Mouse (Mus musculus) G1E-ER4 (cell line): ENCODE measurements around the gene Palm2. TPM values are rescaled to one million over a fixed set of nuclear protein-coding genes. Genes with fewer than 3 reads are reported as not detected.

Experiments used
- GATA1 ChIP-seq: IDR thresholded peaks from one replicate; pipeline ENCODE4 v1.8.0; 2012; ENCODE audit warnings: low read length, inconsistent platforms
- polyA plus RNA-seq: library from polyadenylated mRNA; stranded (reverse); fragments of >175 nt; gene quantifications from 2 replicates; pipeline ENCODE4 v1.2.3, GENCODE M21; 2012

The Palm2 gene
- polyA plus RNA-seq, 1 experiment: not detected

DNA sequence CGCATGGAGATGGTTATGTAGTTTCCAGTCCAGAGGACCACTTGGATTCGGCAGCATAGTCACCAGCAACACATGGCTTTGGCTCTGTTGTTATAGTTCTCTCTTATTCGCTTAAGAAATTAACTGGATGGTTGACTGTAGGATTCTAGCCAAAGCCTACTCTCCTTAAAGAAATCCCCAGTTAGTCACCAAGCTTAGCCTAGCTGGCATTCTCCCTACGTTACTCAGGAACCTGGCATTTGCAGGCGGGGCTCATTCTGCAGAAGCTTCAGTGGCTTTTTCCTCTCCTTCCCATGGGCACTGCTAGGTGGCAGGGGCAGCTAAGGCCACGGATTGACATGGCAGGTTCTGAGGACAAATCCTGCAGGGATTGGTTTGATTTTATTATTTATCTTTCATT is 70.7 kb downstream of the Palm2 start:
- TF ChIP-seq GATA1: no peak

DNA sequence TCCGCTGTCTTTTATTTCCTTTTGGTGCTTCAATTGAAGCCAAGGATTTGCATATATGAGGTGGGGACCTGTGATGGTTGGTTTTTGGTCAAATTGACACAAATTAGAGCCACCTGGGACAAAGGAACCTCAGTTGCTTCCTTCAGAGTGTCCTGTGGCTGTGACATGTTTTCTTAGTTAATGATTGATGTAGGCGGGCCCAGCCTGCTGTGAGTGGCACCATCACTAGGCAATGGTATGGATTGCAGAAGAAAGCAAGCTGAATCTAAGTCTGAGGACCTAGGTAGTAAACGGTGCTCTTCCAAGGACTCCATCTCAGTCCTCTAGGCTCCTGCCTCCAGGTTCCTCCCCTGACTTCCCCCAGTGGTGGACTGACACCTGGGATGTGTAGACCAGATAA is 76.5 kb downstream of the Palm2 start:
- no peak for TF ChIP-seq GATA1

DNA sequence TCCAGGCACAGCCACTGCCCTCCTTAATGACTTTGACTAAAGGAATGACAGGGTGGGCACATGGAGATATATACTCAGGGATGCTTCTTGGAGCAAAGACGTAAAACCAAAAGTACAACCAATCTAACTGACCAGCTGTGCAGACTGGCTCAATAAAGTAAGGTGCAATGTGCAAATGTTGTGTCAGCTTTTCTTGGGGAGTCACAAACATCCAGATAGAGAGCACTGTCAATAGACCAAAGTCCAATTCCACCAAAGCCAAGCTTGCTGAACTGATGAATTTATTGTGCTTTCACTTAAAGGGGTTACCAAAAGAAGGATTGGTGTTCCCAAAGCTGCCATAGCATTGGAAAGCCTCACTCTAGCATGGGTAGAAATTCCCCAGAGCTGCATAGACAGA is 77.7 kb downstream of the Palm2 start:
- no peak for TF ChIP-seq GATA1

DNA sequence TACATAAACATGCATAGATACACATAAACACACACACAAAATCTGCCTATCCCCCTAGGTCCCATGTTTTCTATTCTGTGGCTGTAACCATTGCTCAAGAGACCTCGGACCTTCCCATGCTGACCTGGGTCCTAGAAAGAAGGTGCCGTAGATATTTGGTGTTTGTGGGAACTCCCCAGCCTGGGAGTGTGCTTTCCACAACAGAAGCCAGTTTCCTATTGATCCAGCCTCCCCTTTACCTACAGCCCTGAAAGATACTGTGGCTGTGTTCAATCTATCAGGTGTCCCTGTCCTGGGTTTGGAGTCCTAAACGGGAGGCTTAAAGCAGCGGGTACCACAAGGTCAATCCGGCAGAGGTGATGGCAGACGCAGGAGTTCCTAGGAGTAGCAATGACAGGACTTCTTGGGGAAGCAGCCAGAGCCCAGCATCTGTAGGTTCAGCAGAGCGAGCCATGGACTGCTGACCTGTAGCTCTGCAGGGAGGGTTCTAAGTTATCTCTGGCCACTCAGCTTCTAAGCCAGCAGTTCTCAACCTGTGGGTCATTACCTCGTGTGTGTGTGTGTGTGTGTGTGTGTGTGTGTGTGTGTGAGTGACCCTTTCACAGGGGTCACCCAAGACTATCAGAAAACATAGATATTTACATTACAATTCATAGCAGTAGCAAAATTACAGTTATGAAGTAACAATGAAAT is 79.3 kb downstream of the Palm2 start:
- no peak for TF ChIP-seq GATA1

DNA sequence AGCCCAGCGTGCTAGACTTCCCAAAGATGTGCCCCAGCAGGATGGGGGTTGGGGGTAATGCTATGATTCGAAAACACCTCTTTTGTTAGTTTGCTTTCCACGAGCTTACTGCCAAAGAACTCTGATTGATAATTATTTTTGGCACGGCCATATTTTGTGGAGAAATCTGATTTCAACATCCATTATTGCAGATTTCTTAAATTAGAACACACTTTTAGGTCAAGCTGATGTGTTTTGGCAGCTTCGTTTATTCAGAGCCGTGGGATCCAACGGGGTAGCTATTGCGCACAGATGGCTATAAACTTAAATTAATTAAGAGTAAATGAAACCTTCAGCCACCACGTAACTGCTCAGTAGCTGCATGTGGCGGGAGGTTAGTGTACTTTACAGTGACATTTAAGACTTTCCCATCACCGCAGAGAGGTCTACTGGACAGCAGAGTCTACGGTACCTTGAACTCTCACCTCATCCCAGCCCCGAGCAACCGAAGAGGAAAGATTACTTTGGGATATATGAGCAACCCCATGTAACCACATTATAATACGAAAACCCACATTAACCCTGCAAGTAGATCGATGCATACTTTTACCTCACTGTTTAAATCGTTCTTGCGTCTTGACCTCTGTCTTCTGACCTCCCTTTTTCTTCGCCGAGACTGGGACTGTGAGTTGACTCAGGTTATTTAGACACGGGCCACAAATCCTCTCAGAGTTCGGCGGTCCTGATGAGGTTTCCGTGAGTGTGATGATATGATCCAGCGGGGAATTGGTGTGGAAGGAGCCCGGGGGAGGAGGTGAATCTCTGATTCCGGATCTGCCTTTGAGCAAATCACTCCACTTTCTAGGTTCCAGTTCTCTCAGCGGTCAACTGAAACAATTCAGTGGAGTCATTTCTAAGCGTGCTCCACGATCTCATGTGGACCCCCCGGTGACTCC is 80.2 kb downstream of the Palm2 start:
- no peak for TF ChIP-seq GATA1

DNA sequence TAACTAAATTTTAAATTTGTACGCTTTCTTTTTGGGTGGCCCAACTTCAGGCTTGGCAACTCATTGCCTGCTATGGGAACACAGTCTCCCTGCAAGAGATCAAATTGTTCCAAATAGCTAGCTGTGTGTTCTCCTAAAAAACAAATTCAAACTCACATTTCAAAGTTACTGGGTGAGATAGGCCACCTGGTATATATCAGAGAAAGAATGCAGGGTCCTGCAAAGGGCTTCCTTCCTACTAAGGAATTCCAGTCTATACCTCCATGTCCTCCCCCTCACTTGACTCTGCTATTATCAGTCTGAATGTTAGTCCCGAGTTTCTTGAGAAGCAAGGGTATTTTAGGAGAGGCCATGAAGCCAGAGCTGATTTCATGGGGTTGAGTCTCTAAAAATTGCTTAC is 81.3 kb downstream of the Palm2 start:
- TF ChIP-seq GATA1: no peak

DNA sequence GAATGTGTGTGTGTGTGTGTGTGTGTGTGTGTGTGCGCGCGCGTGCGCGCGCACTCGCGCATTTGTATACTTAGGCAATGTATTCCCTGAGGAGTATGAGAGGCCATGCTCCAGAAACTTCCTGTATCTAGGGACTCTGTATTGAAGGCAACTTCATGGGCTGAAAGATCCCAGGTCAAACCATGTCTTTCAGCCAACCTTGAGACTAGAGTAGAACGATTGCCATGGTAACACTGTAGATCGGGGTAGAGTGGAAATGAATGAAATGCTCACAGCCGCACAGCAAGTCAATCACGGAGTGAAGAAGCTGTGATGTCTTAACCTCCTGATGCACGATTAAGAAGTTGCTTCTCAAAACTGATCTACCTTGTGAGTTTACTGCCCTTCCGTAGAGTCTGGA is 89.4 kb downstream of the Palm2 start:
- no peak for TF ChIP-seq GATA1

DNA sequence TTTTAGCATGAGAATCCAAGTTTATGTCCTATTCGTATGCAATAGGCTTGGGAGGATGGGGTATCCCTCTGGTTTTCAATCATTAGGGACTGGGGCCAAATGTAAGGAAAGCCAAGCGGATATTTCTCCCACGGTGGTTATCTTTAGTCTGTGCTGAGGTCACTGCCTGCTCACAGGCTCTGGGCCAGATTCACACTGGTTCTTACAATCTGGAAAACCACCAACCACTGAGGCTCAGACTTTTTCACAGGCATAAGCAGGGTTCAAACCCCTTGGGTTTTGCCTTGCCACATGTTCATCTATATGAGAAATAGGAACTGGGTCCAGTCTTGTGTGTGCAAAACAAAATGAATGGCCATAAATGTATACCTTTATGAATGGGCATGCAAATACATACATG is 90.4 kb downstream of the Palm2 start:
- TF ChIP-seq GATA1: no peak

DNA sequence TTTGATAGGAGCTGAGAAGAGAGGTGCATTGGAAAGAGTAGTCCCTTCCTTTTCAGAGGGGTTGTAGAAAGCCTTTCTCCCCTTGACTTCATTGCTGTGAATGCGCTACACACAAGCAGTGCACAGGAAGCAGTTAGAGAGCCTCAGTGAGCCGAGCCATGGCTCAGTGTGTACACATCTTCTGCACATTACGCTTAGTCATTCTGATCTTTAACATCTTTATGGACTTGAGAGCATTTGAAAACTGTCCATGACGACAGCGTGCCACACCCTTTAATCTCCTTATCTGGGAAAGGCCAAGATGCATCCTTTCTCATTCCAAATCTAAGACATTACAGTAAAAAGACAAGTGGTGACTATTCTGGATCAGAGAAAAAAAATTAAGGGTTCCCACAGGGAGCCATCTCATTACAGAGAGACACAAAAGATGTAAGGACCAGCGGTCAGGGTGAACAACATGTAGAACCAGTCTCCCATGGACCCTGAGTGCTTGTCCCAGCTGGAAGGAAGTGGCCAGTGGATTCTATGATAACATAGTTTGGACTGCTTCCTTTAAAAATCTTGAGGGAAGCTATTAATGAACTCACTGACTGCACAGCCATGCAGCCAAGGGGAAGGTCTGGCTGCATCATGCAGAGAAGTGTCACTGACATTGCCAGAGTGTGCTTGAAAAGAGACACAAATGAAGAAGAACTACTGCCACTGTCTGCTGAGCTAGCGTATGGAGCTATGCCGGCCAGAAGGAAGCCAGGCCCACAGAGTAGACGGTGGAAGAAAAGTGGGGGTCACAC is 91.4 kb downstream of the Palm2 start:
- no peak for TF ChIP-seq GATA1

DNA sequence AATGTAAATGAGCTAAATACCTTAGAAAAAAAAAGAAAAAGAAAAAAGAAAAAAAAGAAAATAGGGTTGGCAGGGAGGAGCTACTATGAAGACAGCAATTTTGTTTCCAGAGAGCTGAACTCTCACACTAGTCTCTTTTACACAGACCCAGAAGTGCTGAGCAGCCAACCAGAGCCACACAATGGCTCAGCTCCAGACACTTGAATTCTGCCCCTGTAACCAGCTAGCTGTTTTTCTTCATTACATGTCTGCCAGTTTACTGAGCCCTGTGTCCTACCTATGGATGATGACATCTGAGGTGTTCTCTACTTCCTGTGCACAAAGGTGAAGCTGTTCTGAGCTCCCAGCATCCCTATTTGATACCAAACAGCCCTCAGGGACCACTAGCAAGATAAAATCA is 94.2 kb downstream of the Palm2 start:
- no peak for TF ChIP-seq GATA1

DNA sequence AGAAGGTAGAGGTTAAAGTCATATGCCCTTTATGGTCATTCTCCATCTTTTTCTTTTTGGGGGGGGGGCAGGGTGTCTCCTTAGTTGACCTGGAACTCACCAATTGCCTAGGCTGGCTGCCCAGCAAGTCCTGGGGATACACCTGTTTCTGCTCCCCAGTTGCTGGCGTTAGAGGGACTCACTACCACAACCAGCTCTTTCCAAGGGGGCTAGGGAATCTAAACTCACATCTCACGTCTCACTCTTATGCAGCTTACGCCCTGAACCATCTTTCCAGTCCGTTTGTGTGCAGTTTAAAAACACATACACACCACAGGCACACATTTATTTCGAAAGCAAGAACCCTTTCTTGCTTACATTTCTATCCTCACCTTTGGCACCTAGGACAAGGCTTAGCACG is 99.6 kb downstream of the Palm2 start:
- TF ChIP-seq GATA1: no peak

DNA sequence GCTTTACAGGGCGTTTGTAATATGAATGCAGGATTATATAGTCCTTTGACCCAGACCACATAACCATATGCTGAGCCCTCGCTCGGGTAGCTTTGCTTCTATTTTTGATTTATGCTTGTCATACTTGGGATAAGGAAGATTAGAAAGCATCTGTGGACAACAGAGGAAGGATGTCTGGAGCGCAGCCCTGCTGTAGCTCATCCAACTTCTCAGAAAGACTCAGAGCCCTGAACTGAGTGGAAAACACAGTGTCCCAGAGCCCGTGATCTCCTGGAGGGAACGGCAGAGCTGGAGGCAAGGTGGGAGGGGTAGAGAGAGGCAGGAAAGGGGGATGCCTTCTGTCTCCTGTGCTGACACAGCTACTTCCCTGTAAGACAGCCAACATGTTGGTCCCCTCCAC is 100.2 kb downstream of the Palm2 start:
- TF ChIP-seq GATA1: no peak

DNA sequence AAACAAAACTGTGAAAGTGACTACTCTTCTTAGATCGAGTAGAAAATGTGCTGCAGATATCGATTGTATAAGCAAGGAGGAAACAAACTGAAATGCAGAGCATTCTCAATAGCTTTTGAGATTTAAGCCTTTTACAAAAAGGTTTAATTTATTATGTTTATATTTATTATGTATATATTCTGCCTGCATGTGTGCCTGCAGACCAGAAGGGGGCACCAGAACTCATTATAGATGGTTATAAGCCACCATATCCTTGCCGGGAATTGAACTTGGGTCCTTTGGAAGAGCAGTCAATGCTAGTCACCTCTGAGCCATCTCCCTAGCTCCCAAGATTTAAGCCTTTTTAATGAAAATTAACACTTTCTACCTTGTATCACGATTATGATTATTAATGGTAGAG is 101.0 kb downstream of the Palm2 start:
- TF ChIP-seq GATA1: no peak

DNA sequence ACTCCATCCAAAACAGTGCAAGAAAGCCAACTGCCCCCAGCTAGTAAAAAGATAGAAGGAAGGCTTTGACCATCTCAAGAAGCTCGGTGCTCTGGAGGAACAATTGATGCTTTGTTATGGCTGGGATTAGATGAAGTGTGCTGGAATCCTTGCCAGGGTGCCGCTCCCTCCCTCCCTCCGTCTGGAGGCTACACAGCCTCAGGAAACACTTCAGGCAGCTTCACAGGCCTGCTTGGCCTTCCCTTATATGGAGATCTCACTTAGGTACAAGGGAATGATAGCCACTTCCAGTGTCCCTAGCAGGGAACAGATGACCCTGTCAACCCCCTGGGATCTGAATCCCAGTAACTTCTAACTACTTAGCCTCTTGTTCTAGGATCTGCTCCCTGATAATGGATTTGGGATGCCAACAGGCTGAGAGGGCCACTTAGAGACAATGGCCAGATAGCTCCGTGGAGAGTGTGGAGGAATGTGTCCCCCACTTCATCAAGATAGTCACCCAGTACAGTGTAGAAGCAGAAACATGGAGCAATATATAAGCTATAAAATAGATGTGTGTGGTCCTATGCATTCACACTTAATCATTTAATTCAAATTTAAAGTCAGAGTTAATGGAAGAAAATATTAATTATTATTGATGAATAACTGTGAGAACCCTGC is 104.1 kb downstream of the Palm2 start:
- TF ChIP-seq GATA1: no peak

DNA sequence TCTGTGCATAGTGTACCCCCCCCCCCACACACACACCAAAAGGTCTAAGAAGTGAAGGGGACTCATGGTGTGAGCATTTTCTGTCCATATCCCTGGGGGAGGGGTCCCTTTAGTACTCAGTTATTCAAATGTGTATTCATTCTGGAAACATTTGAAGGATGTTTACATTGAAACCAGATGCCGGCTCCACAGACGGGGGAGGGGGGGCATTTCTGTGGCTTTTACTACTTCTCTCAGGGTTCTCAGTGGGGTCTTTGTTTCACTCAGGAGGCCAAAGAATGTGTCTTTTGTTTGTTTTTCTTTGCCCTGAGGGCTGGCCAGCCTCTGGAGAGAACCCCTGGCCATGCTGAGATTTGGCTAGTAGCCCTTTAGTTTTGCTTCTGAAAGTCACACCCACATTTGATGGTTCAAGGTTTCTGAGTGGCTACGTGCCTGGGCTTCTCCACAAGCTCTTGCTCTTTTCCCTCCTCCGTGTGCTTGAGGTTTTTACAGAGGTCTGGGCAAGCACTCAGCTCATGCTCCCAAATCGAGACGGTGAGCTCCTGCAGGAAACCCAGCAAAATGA is 109.7 kb downstream of the Palm2 start:
- TF ChIP-seq GATA1: no peak

DNA sequence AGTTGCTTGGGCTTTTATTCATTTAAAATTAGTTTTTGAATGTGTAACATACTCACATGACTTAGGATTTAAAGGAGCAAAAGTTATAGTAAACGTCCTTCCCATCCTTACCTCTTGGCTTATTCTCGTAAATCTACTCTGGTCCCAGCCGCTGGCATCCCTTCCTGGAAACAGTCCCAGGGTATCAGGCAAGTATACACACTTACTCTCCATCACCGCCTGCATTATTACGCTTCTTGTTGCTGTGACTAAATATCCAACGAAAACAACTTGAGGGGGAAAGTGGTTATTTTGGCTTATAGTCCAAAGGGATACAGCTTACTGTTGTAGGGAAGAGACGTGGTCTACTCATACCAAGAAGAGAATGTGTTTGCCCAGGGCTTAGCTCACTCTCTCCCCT is 113.7 kb downstream of the Palm2 start:
- no peak for TF ChIP-seq GATA1
